Mouse (Mus musculus) lung, adult 2 months (tissue): Measurements from ENCODE around the gene Asic4.

Experiments used
- CTCF ChIP-seq: fragments of 200-500 bp; IDR thresholded peaks from 2 replicates; pipeline ENCODE4 v1.5.1; 2011; ENCODE audit warnings: mild to moderate bottlenecking, low read length, control low read depth; ENCODE audit not compliant: insufficient read depth
- POLR2A ChIP-seq: fragments of 200-500 bp; IDR thresholded peaks from 2 replicates; pipeline ENCODE4 v1.6.1; 2011; ENCODE audit warnings: low read depth, mild to moderate bottlenecking, control low read depth, low read length, borderline replicate concordance; ENCODE audit errors: extremely low read depth

GRCm38 (mm10) chr1:75423780-75424390 lies 26.4 kb upstream of the Asic4 start:
- no peak for TF ChIP-seq CTCF
- TF ChIP-seq POLR2A: no peak
